Mouse (Mus musculus) testis, adult 10 weeks (tissue): ENCODE measurements around the gene Gm11541. TPM values are rescaled to one million over a fixed set of nuclear protein-coding genes. Genes with fewer than 3 reads are reported as not detected.

ENCODE experiments used
- polyA plus RNA-seq: library from polyadenylated mRNA; stranded (reverse); fragments of 350-450 nt; fragmentation: Illumina TruSeq; extraction: RNeasy Lipid Tissue Mini Kit (QIAGEN cat#74804); gene quantifications from one replicate; pipeline ENCODE4 v1.2.3, GENCODE M21; 2014; ENCODE audit warnings: low read depth, low replicate concordance

Gm11541 gene
- polyA plus RNA-seq, result 0.13 TPM

GRCm38 (mm10) chr11:94704472-94704871 lies at the start of gene Gm11541:
Gene Gm11541, minus strand, starts transcription at chr11:94704499.

GRCm38 (mm10) chr11:94741732-94742272 lies 37.5 kb upstream of the Gm11541 start, which contains the start of gene Cdc34b:
Gene Cdc34b, plus strand, starts transcription at chr11:94741782.

GRCm38 (mm10) chr11:94676754-94677606 lies 27.3 kb downstream of the Gm11541 start, which contains the start of gene Xylt2:
Gene Xylt2, minus strand, starts transcription at chr11:94677515.

GRCm38 (mm10) chr11:94653663-94654436 lies 50.4 kb downstream of the Gm11541 start, which contains the start of the genes Mrpl27 and Eme1:
Gene Mrpl27, plus strand, starts transcription at chr11:94653767.
Gene Eme1, minus strand, starts transcription at chr11:94653964.

Other genes starting within 250 kb of the Gm11541 start
- gene Cacna1g, start 230.3 kb downstream of the Gm11541 start, polyA plus RNA-seq, result 0.21 TPM
- gene Spata20, start 218.3 kb downstream of the Gm11541 start, polyA plus RNA-seq, result 105 TPM
- 0.04 TPM for gene Epn3, start 204.5 kb downstream of the Gm11541 start, polyA plus RNA-seq
- 56.3 TPM for gene Mycbpap, start 182.8 kb downstream of the Gm11541 start, polyA plus RNA-seq
- 1.6 TPM for gene Rsad1, start 155.2 kb downstream of the Gm11541 start, polyA plus RNA-seq
- not detected for gene Chad, start 139.5 kb downstream of the Gm11541 start, polyA plus RNA-seq
- gene Acsf2, start 102.6 kb downstream of the Gm11541 start, polyA plus RNA-seq, result 4.2 TPM
- gene Lrrc59, start 74.7 kb downstream of the Gm11541 start, polyA plus RNA-seq, result 63.4 TPM
- 6.7 TPM for gene Mrpl27, start 50.7 kb downstream of the Gm11541 start, polyA plus RNA-seq
- gene Eme1, start 50.5 kb downstream of the Gm11541 start, polyA plus RNA-seq, result 0.90 TPM
- gene Xylt2, start 27.0 kb downstream of the Gm11541 start, polyA plus RNA-seq, result not detected
- not detected for gene Cdc34b, start 37.3 kb upstream of the Gm11541 start, polyA plus RNA-seq
- gene Tmem92, start 78.2 kb upstream of the Gm11541 start, polyA plus RNA-seq, result not detected
- 1.8 TPM for gene Col1a1, start 231.7 kb upstream of the Gm11541 start, polyA plus RNA-seq